ENCODE assay signal across 24 mouse cellular contexts in genomic region chr1:64902804-64903203, GRCm38 (mm10). TPM values are rescaled to one million over a fixed set of nuclear protein-coding genes. Genes with fewer than 3 reads are reported as not detected.
DNase-seq lines count a peak whose midpoint lies in the region; ATAC-seq and TF ChIP-seq lines count a peak whose summit lies in the region.
"Had no signal": no experiment of that assay in that cellular context is flagged by ENCODE, and none has a peak within 500 bp of the region (broad histone marks: within the 10 kb centered on the region; RNA-seq: fewer than 3 reads in every experiment).

No protein-coding gene starts in this region.

- no peak overlapping the region for H3K27ac ChIP-seq in forebrain, embryonic 14.5 days (ENCODE audit: low read depth, low read length)
- H3K27ac ChIP-seq in forebrain, embryonic 11.5 days (ENCODE audit: low read depth, low read length): no peak overlapping the region
- H3K27ac ChIP-seq in heart, postnatal 0 days (ENCODE audit: low read depth): no peak overlapping the region
- no peak overlapping the region for H3K27ac ChIP-seq in neural tube, embryonic 15.5 days (replicated peaks)
- H3K27ac ChIP-seq: forebrain, embryonic 12.5 days had no signal

- H3K36me3 ChIP-seq in forebrain, embryonic 14.5 days (ENCODE audit: control insufficient read depth, insufficient read depth, low read length): no peaks in the 10 kb centered on the region
- no peaks in the 10 kb centered on the region for H3K36me3 ChIP-seq in forebrain, embryonic 11.5 days (ENCODE audit: control insufficient read depth, insufficient read depth, low read length)
- no peaks in the 10 kb centered on the region for H3K36me3 ChIP-seq in heart, postnatal 0 days (replicated peaks; ENCODE audit: control insufficient read depth, insufficient read depth, low read length)
- H3K36me3 ChIP-seq in neural tube, embryonic 15.5 days: no peaks in the 10 kb centered on the region
- H3K36me3 ChIP-seq: forebrain, embryonic 12.5 days; G1E had no signal

- no peak overlapping the region for H3K4me2 ChIP-seq in forebrain, embryonic 14.5 days (ENCODE audit: low read length)
- H3K4me2 ChIP-seq in forebrain, embryonic 11.5 days (ENCODE audit: low read depth, low read length, severe bottlenecking): no peak overlapping the region
- H3K4me2 ChIP-seq in heart, postnatal 0 days (ENCODE audit: low read depth, low read length): no peak overlapping the region
- H3K4me2 ChIP-seq in neural tube, embryonic 15.5 days: no peak overlapping the region
- H3K4me2 ChIP-seq: forebrain, embryonic 12.5 days; heart, embryonic 11.5 days had no signal

- ATAC-seq in forebrain, embryonic 14.5 days: peak; percentile 40; the same call in 1 of the 2 replicates
- no peak for ATAC-seq in forebrain, embryonic 11.5 days (replicated peaks; ENCODE audit: low FRiP score)
- peak; percentile 58; the same call in 1 of the 2 replicates for ATAC-seq in heart, postnatal 0 days (ENCODE audit: insufficient read depth, low read depth)
- ATAC-seq in neural tube, embryonic 15.5 days (ENCODE audit: low FRiP score): no peak
- ATAC-seq: intestine, postnatal 0 days had no signal

- no peak overlapping the region for H3K9ac ChIP-seq in forebrain, embryonic 14.5 days (ENCODE audit: low read length)
- no peak overlapping the region for H3K9ac ChIP-seq in forebrain, embryonic 11.5 days (ENCODE audit: low read length)
- no peak overlapping the region for H3K9ac ChIP-seq in heart, postnatal 0 days (replicated peaks; ENCODE audit: low read depth, low read length)
- no peak overlapping the region for H3K9ac ChIP-seq in neural tube, embryonic 15.5 days (replicated peaks)
- H3K9ac ChIP-seq: forebrain, embryonic 12.5 days had no signal

- peak; percentile 44 for DNase-seq in forebrain, embryonic 14.5 days (ENCODE audit: low spot score)
- DNase-seq in forebrain, embryonic 11.5 days (ENCODE audit: low spot score): no peak
- peak; percentile 15 for DNase-seq in heart, postnatal 0 days (ENCODE audit: low spot score)
- no peak for DNase-seq in heart, postnatal 14 days
- peak; percentile 6 for DNase-seq in neural tube, embryonic 10.5 days (ENCODE audit: extremely low spot score, low spot score)
- no peak for DNase-seq in gastrocnemius, postnatal 4 days (ENCODE audit: low spot score in 2 of 2)
- no peak for DNase-seq in layer of hippocampus, adult 9-11 months
- DNase-seq: adrenal gland, adult 8-10 months; adrenal gland, postnatal 25 days; B cell, adult 2 months; cerebellum, adult 18-20 months; cerebellum, adult 9-10 months; cerebellum, postnatal 14 days; gastrocnemius, postnatal 10 days; gastrocnemius, postnatal 36 days; heart, adult 11 months; heart, postnatal 10 days; heart, postnatal 4 days had no signal

- H3K4me1 ChIP-seq in forebrain, embryonic 14.5 days (ENCODE audit: control insufficient read depth, insufficient read depth, low read length): no peaks in the 10 kb centered on the region
- no peaks in the 10 kb centered on the region for H3K4me1 ChIP-seq in forebrain, embryonic 11.5 days (replicated peaks; ENCODE audit: control insufficient read depth, insufficient read depth, low read length)
- H3K4me1 ChIP-seq in heart, postnatal 0 days (ENCODE audit: control insufficient read depth, insufficient read depth): 0 out of 2 replicates have a peak, but pooled peaks cover 3% of the 10 kb centered on the region
- H3K4me1 ChIP-seq in neural tube, embryonic 15.5 days: no peaks in the 10 kb centered on the region
- H3K4me1 ChIP-seq: forebrain, embryonic 12.5 days had no signal

- no peak overlapping the region for H3K4me3 ChIP-seq in forebrain, embryonic 14.5 days (ENCODE audit: low read depth, low read length)
- no peak overlapping the region for H3K4me3 ChIP-seq in forebrain, embryonic 11.5 days (ENCODE audit: low read depth, low read length)
- H3K4me3 ChIP-seq in heart, postnatal 0 days (ENCODE audit: low read depth, low read length): no peak overlapping the region
- no peak overlapping the region for H3K4me3 ChIP-seq in neural tube, embryonic 15.5 days (replicated peaks)
- H3K4me3 ChIP-seq: forebrain, embryonic 12.5 days had no signal

- WGBS in forebrain, embryonic 14.5 days: 60% methylated on average over 2 of the region's 2 CpGs
- 85% methylated on average over 2 of the region's 2 CpGs for WGBS in forebrain, embryonic 11.5 days
- 37% methylated on average over 2 of the region's 2 CpGs for WGBS in heart, postnatal 0 days
- WGBS in neural tube, embryonic 15.5 days: 68% methylated on average over 2 of the region's 2 CpGs

- no peaks in the 10 kb centered on the region for H3K27me3 ChIP-seq in forebrain, embryonic 14.5 days (replicated peaks; ENCODE audit: control insufficient read depth, insufficient read depth, low read length)
- H3K27me3 ChIP-seq in forebrain, embryonic 11.5 days (ENCODE audit: control insufficient read depth, insufficient read depth, low read length): no peaks in the 10 kb centered on the region
- H3K27me3 ChIP-seq in heart, postnatal 0 days (ENCODE audit: control insufficient read depth, insufficient read depth, low read length): no peaks in the 10 kb centered on the region
- no peaks in the 10 kb centered on the region for H3K27me3 ChIP-seq in neural tube, embryonic 15.5 days (replicated peaks)
- H3K27me3 ChIP-seq: CH12.LX had no signal

- intact Hi-C loops in heart, postnatal 14 days (cut with DNase I): no loop called here

- no peaks in the 10 kb centered on the region for H3K9me3 ChIP-seq in forebrain, embryonic 14.5 days (replicated peaks; ENCODE audit: control insufficient read depth, low read length)
- H3K9me3 ChIP-seq in forebrain, embryonic 11.5 days (ENCODE audit: control insufficient read depth, low read length): no peaks in the 10 kb centered on the region
- no peaks in the 10 kb centered on the region for H3K9me3 ChIP-seq in heart, postnatal 0 days (replicated peaks; ENCODE audit: control insufficient read depth, low read length)
- H3K9me3 ChIP-seq in neural tube, embryonic 15.5 days (replicated peaks): no peaks in the 10 kb centered on the region
- H3K9me3 ChIP-seq: forebrain, embryonic 12.5 days; G1E had no signal

- no peak for TF ChIP-seq EP300 in heart, postnatal 0 days (IDR thresholded peaks at IDR 0.05; ENCODE audit: low read depth)

- TF ChIP-seq CTCF in heart, postnatal 0 days (IDR thresholded peaks at IDR 0.05; ENCODE audit: low read depth): no peak

RNA-seq across cellular contexts. Expression of gene Plekhm3, which starts 53.8 kb away (rescaled TPM):
- 4.8 and 7.9 TPM in 2 replicates for polyA plus RNA-seq in forebrain, embryonic 14.5 days (2014; fragmentation: Nextera tagmentation; extraction: Ambion mirVana)
- polyA plus RNA-seq in forebrain, embryonic 11.5 days (2014; fragmentation: Nextera tagmentation; extraction: Ambion mirVana): 6.5 and 7.2 TPM in 2 replicates
- total RNA-seq in heart, postnatal 0 days (2014; rRNA removed; ENCODE audit: low replicate concordance): 3.1 and 12.4 TPM in 2 replicates
- 3.5 and 4.2 TPM in 2 replicates for polyA plus RNA-seq in heart, postnatal 0 days (2015; fragmentation: Nextera tagmentation; extraction: Ambion mirVana)
- 10 to 100 TPM in 1 of 2 experiments, 1 to 10 TPM in 1; 6.8 to 10.8 TPM for total RNA-seq in heart, postnatal 14 days (2021)
- 10.8 and 12.0 TPM in 2 replicates for polyA plus RNA-seq in neural tube, embryonic 15.5 days (2015; fragmentation: Nextera tagmentation; extraction: Ambion mirVana)
- 1 to 10 TPM; 6.5 to 7.0 TPM for total RNA-seq in gastrocnemius, postnatal 4 days (2021)

Comparison
In these comparisons a context has a peak if more than half of its experiments do, and no peak if none do; other contexts are left out.
1. ATAC-seq: peak in forebrain, embryonic 14.5 days (single experiment) and heart, postnatal 0 days (single experiment); none in forebrain, embryonic 11.5 days (single experiment) and neural tube, embryonic 15.5 days (single experiment).
2. DNase-seq: peak in forebrain, embryonic 14.5 days (single experiment), heart, postnatal 0 days (single experiment) and neural tube, embryonic 10.5 days (single experiment); none in forebrain, embryonic 11.5 days (single experiment), heart, postnatal 14 days (0 of 2), gastrocnemius, postnatal 4 days (0 of 2) and layer of hippocampus, adult 9-11 months (single experiment).